Mouse (Mus musculus): Measurements from ENCODE around the gene Rab43. TPM values are rescaled to one million over a fixed set of nuclear protein-coding genes. Genes with fewer than 3 reads are reported as not detected.
"Not testable (repeated sequence)": the region's sequence is repeated elsewhere in the genome, so short reads cannot be mapped to it uniquely, and the experiment has no call there.

Gene Rab43
- total RNA-seq, 2 experiments from 2014 or later = 5.3 to 8.3 TPM

DNA sequence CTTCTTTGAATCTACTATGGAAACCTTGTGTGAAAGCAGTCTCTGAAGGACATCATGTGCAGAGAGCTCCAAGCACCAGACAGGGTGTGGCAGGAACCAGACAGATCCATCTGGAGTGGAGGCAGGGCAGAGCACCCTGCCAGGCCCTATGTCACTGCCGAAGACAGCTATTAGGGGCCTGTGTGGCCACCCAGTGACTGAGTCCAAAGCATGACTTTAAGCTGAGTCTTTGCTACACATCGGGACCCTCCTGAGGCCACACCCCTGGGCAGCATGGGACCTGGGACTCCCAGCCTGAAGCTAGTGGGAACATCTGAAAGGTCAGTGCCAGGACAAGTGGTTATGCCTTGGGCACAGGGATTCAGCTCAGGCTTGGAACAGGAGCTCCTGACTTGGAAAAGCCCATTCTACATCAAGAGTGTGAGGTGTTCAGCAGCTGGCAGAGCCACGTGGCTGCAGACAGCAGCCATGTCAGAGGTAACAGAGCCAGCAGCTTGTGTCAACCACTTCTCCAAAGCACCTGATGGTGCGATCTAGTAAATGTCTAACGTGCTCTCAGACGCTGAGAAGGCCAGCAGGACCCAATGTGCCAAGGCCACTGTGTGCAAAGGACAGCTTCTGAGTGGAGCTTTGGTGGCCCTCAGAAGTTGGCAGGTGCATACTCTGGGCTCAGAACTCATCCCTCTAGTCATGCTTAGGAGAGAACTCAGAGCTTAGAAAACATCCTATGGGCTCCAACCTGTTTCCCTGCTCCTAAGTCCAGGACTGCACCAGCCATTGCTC, 24.7 kb downstream of the Rab43 start:
- DNase-seq = peak; percentile 55

- DNase-seq = no peak
Measured at GRCm38 (mm10) chr6:87786621-87787020, 25.3 kb downstream of the Rab43 start.

GRCm38 (mm10) chr6:87784033-87784432, 27.9 kb downstream of the Rab43 start:
- no peak for DNase-seq

DNA sequence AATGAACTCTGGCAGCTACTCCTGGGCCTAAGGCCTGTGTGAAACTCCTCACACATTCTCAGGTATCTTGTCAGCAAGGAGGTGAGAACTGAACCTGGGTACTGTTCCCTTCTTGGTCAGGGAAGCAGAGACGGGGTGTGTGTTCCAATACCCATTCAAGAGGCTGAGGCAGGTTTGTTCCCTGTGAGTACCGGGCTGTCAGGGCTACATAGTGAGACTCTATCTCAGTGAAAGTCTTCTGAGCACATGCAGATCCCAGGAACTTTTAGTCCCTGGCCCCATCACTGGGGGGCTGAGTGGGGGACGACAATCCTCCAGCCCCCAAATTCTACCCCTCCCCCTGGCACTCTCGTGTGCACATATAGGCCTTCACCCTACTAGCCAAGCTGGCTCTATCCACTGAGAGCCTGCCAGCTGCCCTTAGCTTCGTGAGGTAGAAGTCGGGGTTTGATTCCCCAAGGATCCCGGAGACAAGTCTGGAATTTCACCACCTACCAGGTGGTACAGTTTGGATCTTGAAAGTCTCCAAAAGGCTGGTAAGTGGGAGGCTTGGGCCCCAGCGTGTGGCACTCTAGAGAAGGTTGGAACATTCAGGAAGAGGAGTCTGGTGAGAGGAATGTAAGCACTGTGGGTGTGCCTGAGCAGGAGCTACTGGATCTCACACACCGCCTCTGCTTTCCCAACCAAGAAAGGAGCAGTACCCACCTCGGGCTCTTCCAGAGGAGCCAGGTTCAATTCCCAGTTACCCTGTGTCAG, 31.2 kb downstream of the Rab43 start:
- no peak for DNase-seq

DNA sequence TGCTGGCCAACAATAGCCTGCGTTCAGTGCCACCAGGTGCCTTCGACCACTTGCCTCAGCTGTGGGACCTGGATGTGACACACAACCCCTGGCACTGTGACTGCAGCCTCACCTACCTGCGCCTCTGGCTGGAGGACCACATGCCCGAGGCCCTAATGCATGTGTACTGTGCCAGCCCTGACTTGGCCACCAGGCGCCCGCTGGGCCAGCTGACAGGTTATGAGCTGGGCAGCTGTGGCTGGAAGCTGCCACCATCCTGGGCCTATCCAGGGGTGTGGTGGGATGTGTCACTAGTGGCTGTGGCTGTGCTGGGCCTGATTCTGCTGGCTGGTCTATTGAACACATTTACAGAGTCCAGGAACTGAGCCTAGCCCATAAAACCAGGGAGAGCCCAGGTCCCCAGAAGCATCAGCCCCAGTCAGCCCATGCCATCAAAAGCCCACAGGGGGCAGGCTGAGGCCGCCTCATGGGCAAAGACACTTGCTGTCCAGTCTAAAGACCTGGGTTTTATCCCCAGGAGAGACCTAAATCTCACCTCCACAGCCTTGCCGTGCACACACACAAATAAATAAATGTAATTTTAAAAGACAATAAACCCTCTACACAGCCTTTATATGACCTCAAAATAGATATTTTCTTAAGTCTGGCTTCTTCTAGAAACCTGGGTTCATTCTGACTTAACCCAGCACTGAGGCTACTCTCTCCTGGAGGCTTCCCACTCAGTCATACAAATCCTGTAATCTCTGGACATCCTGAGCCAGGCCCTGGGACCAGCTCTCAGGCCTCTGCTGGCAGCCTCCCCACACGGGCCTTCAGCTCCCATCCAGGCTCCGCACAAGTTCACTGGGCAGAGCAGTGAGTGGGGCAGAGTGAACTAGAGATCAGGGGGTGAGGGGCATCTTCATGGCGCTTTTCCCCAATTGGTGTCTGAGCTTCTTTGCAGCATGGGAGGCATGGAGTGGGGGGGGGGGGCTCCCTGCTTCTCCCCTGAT, 32.5 kb downstream of the Rab43 start:
- DNase-seq = no peak

DNA sequence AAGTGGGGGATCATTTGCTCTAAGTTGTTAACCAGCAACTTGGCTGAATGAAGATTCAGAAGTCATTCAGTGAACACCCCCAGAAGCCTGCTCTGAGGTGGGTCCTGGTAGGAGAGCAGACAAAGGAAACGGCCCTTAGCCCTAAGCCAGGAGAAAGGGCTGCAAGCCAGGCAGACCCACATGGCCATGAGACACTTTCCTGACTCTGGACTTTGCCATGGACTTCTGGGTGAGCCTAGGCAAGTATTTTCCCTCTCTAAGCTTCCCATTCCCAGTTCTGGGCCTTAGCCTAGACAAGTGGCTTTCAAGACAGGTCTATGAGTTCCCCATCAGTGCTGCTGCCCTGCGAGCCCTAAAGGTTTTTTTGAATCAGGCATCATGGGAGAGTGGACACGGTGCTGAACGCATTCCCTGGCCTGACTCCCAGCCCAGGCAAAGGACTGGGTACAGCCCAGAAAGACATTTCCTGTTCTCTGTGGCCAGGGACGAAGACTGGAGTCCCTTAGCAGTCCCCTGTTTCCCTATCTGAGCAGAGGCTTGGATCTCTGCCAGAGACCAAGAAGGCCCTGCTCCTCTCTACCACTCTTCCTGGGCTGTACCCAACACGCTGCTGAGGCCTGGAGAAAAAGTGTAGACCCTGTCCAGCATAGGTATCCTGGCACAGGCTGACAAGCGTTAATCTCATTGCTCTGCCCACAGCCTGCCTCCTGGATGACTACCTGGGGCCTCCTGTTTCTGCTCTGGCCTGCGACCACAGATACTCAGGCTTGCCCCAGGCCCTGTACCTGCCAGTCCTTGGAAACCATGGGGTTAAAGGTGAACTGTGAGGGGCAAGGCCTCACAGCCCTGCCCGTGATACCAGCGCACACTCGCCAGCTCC, 33.4 kb downstream of the Rab43 start:
- no peak for DNase-seq

GRCm38 (mm10) chr6:87777842-87778241, 34.1 kb downstream of the Rab43 start, which contains the start of gene Gp9:
Gene Gp9 (plus strand): TSS chr6:87778072.
- DNase-seq = no peak

- DNase-seq = no peak
Measured at GRCm38 (mm10) chr6:87776663-87777062, 35.3 kb downstream of the Rab43 start.

- no peak for DNase-seq
Measured at GRCm38 (mm10) chr6:87775588-87776245, 36.2 kb downstream of the Rab43 start.

GRCm38 (mm10) chr6:87774909-87775308, 37.1 kb downstream of the Rab43 start:
- DNase-seq = no peak

DNA sequence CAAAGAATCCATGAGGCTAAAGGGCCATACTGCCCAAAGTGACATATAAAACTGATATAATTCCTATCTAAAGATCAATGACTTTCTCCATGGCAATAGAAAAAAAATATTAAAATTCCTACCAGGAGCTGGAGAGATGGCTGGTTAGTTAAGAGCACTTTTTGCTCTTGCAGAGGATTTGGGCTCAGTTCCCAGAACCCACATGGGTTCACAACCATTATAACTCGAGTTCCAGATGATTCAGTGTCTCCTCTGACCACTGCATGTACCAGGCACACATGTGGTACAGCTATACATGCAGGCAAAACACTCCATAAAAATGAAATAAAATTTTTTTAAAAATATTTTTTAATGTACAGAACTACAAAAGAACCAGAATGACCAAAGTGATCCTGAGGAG, 37.5 kb downstream of the Rab43 start:
- DNase-seq = no peak

DNA sequence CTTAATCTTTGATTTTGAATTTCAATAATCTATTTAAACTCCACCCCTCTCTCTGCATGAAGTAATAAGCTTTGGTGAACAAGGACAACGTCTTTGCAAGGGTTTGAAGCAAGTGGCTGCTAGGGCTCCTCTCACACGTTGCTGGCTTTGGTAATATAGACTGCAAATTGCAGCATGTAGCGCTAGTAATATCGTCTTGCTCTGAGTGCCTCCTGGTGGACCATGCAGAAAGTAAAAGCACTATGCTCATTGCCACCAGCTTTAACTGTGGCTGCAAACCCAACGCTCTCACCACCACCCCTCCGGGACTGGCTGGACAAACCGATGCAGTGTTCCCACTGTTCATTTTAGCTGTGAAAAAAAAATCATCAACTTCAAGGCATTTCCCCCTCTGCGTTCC, 41.3 kb downstream of the Rab43 start:
- no peak for DNase-seq

GRCm38 (mm10) chr6:87764296-87764695, 47.7 kb downstream of the Rab43 start:
- DNase-seq = not testable (repeated sequence)

GRCm38 (mm10) chr6:87763376-87764280, 48.3 kb downstream of the Rab43 start:
- DNase-seq = no peak

- DNase-seq = no peak
Measured at GRCm38 (mm10) chr6:87762161-87762560, 49.8 kb downstream of the Rab43 start.

DNA sequence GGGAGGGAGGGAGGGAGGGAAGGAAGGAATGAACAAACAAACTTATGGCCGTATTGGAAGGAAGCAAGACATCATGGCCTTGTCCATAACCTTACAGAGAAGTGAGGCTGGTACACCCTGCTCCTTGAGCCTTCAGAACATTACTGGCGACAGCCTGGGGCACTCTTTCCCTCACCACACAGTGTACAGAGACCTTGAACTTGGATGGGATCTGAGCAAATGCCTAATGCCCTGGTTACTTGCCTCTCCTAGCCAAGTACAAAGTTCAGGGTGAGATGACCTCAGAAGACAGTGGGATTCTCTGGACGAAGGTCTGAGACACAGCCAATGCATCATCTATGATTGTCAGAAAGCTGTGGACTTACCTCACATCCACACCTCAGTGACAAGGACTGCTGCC, 52.1 kb downstream of the Rab43 start:
- no peak for DNase-seq

DNA sequence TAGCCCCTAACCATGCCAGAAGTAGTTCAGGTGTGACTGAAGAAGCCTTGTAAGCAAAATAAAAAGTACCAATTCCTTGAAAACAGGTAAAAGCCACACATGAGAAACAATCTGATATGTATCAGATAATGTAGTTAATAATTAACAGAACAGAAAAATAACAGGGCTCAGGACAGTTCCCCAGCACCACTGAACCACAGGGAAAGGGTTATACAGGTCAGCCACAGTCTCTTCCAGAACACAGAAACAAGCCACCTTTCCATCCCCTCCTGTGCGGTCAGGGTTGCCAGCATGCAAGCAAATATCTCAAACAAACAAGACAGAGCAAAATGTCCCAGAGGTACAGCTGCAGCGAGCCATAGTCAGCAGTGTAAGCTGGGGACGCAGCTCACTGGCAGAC, 52.6 kb downstream of the Rab43 start:
- no peak for DNase-seq

DNA sequence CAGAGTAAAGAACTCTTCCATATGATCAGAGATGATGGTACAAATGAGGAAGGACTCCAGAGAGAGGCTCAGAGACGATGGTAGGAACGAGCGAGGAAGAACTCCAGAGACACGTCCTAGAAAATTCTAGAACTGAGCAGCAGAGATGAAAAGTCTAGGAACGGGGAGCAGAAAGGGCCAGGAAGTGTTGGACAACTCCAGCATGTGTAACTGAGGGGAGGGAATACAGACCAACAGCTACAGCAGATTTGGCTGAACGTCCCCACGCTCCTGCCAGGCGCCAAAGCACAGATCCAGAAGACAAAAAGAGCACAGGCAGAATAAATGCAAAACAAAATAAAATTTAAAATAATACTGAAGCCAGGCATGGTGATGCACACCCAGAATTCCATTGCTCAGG, 55.1 kb downstream of the Rab43 start:
- no peak for DNase-seq

GRCm38 (mm10) chr6:87755196-87755595, 56.8 kb downstream of the Rab43 start:
- DNase-seq = no peak

DNA sequence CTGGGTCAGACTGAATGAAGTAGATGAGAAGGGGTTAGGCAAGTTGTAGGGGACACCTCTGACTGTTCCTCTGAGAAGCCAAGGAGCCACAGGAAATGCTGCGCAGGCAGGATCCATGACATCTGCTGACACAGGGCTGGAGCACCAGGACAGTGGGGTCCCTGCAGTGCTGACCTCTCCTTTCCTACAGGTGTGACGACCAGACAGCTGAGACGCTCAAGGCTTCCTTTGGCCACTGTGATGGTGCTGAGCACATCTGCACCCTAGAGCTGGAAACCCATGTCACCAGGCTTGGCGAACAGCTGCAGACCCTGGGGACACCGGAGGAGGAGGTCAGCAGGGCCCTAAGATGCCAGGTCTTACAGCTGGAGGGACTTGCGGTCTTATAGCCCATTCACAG, 60.4 kb downstream of the Rab43 start:
- no peak for DNase-seq

Data from gastrocnemius, postnatal 25 days (tissue).